Mouse (Mus musculus) brown adipose tissue, adult 24 weeks (tissue): ENCODE data around the gene Umodl1. TPM values are rescaled to one million over a fixed set of nuclear protein-coding genes. Genes with fewer than 3 reads are reported as not detected.
A peak's percentile ranks its signal among the peaks of the same experiment; 100 is the strongest.

Experiments
- H3K27ac ChIP-seq: fragments of 200-500 bp; replicated peaks from 2 replicates; pipeline ENCODE4 v1.5.1; 2012; ENCODE audit warnings: low read depth, mild to moderate bottlenecking, low read length
- H3K4me1 ChIP-seq: fragments of 200-500 bp; 2 replicates; pipeline ENCODE4 v1.6.1; 2012; ENCODE audit warnings: low read length, mixed read lengths; ENCODE audit not compliant: control insufficient read depth, insufficient read depth, insufficient read length
- H3K4me3 ChIP-seq: fragments of 200-500 bp; 2 replicates; pipeline ENCODE4 v1.5.1; 2012; ENCODE audit warnings: low read depth, mild to moderate bottlenecking, low read length, moderate library complexity; ENCODE audit not compliant: insufficient read depth
- polyA plus RNA-seq: library from polyadenylated mRNA; stranded (reverse); fragments of >200 nt; gene quantifications from 2 replicates; pipeline ENCODE4 v1.2.4, GENCODE M21; 2012; ENCODE audit not compliant: missing spikeins, insufficient read depth, insufficient read length

Umodl1 gene
- polyA plus RNA-seq, 1 experiment: not detected

GRCm38 (mm10) chr17:31020078-31020477 lies 65.6 kb downstream of the Umodl1 start:
- Histone ChIP-seq H3K27ac (peak overlapping the region; percentile 16; the same call in 1 of the 2 replicates), H3K4me1 (peaks cover 17% of the 10 kb centered on the region; the same call in 1 of the 2 replicates), H3K4me3 (no peak overlapping the region)

- H3K4me3 ChIP-seq: no peak overlapping the region
- peaks cover 17% of the 10 kb centered on the region; the same call in 1 of the 2 replicates for H3K4me1 ChIP-seq
- H3K27ac ChIP-seq: peak overlapping the region; percentile 34; the same call in 1 of the 2 replicates
These were observed 66.8 kb downstream of the Umodl1 start for GRCm38 (mm10) chr17:31021276-31021675.

DNA sequence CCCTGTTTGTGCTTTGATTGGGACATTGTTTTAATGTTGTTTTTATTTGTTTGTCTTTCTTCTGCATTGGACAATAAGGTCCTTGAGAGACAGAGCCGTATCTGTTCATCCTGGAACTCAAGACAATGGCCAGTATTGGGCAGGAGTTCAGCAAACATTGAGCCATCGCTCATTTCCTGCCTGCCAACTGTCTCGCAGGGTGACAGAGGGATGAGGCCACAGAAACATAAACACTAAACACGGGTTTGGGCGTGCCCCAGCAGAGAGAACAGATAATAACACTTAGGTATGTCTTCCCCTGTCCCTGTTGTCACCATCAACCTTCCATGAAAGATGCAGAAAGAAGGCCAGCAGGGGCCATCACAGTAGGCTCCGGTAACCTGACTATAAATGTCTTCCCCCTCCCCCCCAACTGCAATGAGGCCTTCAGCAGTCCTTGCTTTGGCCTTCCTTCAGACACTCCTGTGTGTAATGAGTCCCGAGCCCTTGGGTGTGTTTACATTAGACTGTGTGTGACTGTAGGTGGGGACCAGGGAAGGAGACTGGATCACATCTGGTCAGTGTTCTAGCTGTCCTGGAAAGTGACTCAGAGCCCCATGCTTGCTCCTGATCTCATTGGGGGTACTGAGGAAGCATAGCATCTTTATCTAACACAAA lies 69.8 kb downstream of the Umodl1 start:
- peak overlapping the region; percentile 79 for H3K27ac ChIP-seq
- H3K4me3 ChIP-seq: no peak overlapping the region
- peaks cover 17% of the 10 kb centered on the region; the same call in 1 of the 2 replicates for H3K4me1 ChIP-seq

GRCm38 (mm10) chr17:31024782-31025125 lies 70.3 kb downstream of the Umodl1 start:
- H3K4me3 ChIP-seq: no peak overlapping the region
- peak overlapping the region; percentile 79 for H3K27ac ChIP-seq

DNA sequence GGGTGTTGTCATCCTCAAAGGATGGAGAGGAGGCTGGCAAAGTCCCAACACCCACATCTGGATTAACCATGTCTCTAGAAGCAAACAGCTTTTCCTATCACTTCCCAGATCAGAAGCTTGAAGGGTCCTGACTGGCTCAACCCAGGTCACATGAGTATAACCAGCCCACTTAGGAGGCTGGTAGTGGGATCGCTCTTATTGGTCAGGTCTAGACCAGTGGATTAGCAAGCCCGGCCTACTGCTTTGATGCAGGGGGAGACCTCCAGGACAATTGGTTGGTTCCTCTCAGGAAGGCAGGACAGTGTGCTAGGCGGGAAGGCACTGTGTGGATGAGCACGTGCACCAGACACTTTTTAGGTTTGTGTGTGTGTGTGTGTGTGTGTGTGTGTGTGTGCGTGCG lies 72.5 kb downstream of the Umodl1 start:
- no peak overlapping the region for H3K27ac ChIP-seq
- no peak overlapping the region for H3K4me3 ChIP-seq
- peaks cover 5% of the 10 kb centered on the region; the same call in 1 of the 2 replicates for H3K4me1 ChIP-seq

More at GRCm38 (mm10) chr17:31024782-31025125, 70.3 kb downstream of the Umodl1 start:
- H3K4me1 ChIP-seq: peaks cover 16% of the 10 kb centered on the region; the same call in 1 of the 2 replicates

DNA sequence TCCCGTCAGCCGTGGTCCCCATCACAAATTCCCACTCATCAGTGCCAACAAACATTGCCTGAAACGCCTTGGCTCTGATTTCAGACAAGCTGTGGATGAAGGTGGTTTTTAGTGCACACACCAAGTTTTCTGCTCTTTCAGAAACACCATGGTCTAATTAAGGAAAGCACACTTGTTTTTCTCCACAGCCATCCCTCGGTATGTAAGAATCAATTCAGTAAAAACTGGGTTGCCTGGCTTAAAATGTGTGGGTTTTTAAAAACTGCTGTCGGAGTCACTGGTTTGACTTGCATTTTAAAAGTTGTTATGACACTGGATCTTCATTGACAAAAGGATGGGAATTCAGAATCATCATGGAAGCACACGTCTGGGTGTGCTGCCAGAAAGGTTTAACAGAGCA lies 73.3 kb downstream of the Umodl1 start:
- no peak overlapping the region for H3K4me3 ChIP-seq
- no peak overlapping the region for H3K27ac ChIP-seq
- peaks cover 5% of the 10 kb centered on the region; the same call in 1 of the 2 replicates for H3K4me1 ChIP-seq

GRCm38 (mm10) chr17:31028821-31029370 lies 74.5 kb downstream of the Umodl1 start:
- peaks cover 5% of the 10 kb centered on the region; the same call in 1 of the 2 replicates for H3K4me1 ChIP-seq

DNA sequence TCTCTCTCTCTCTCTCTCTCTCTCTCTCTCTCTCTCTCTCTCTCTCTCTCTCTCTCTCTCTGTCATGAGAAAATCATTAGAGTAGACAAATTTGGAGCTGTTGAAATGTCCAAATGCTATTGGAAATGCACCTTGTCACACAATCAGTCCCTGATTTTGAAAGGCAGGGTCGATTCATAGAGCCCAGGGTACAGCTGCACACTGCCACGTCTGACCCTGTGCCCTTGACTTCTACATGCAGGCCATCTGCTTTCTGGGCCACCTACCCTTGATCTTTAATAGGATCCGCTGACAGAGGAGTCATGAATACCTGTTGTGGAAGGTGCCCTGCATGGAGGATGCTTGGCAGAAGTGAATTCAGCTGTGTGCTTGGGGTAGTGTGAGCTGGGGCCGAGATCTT lies 75.0 kb downstream of the Umodl1 start:
- Histone ChIP-seq H3K4me1 (peaks cover under 1% of the 10 kb centered on the region; the same call in 1 of the 2 replicates), H3K27ac (no peak overlapping the region), H3K4me3 (no peak overlapping the region)

More at GRCm38 (mm10) chr17:31028821-31029370, 74.5 kb downstream of the Umodl1 start:
- H3K4me3 ChIP-seq: no peak overlapping the region
- no peak overlapping the region for H3K27ac ChIP-seq

DNA sequence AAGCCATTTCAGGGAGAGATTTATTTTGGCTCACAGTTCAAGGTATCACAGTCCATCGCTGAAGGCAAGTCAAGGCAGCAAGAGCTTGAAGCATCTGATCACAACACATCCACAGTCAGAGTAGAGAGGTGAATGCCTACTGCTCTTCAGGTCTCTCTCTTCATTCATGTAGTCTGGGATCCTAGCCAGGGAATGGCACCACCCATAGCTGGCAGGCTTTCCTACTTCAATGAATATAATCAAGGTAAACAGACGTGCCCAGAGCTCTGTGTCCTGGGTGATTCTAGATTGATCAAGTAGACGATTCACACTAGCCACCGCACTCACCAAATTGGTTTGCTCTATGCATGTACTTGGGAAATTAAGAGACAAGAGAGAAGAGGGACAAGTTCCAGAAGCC lies 77.9 kb downstream of the Umodl1 start:
- no peak overlapping the region for H3K4me3 ChIP-seq
- no peaks in the 10 kb centered on the region for H3K4me1 ChIP-seq
- H3K27ac ChIP-seq: no peak overlapping the region

DNA sequence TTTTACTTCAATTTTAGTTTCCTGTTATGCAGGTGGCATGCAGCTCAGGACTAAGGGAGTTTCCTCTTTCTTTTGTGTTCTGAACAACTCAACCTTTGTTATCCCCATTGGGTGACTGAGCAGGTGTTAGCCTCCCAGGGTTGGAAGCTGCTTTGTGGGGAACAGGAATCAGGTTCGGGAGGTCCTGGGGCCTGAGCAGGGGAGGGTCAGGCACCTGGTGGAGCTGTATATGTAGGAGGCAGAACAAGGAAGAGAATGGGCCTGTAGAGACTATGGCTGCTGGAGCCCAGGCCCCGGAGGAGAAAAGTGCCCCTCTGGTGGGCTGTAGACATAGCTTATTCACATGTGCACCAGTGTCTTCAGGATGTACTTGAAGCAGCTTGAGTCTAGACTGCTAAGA lies 78.8 kb downstream of the Umodl1 start:
- no peak overlapping the region for H3K4me3 ChIP-seq
- peaks cover 3% of the 10 kb centered on the region for H3K4me1 ChIP-seq
- H3K27ac ChIP-seq: no peak overlapping the region

GRCm38 (mm10) chr17:31034165-31034564 lies 79.7 kb downstream of the Umodl1 start:
- H3K4me1 ChIP-seq: peaks cover 9% of the 10 kb centered on the region
- H3K27ac ChIP-seq: no peak overlapping the region
- no peak overlapping the region for H3K4me3 ChIP-seq

DNA sequence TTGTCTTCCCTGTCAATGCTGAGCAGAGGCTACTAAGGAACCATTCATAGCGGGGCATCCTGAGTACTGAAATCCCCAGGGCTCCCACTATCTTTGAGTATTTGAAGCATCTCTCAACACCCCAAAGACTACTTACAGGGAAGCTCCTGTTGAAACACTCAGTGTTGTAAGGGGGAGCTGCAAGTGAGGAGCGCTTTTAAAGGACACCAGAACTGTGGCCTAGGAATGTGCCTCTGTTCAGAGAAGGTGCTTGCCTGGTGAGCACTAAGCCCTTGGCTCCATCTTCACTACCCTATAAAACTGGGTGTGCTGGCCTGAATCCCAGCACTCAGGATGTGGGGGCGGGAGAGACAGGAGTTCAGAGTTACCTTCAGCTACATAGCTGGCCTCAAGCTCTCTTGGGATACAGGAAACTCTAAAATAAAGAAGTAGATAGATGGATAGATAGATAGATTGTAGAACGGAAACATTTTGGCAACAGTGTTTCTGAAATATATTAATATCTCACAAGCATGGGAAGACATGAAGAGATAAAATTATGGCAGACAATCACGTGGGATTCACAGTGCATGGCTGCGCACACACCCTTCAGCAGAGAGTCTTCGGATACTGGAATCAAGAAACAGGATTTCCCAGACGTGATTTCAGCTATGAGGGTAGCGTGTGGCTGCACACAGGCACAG lies 80.4 kb downstream of the Umodl1 start:
- Histone ChIP-seq H3K27ac (no peak overlapping the region), H3K4me3 (no peak overlapping the region), H3K4me1 (peaks cover 9% of the 10 kb centered on the region)

DNA sequence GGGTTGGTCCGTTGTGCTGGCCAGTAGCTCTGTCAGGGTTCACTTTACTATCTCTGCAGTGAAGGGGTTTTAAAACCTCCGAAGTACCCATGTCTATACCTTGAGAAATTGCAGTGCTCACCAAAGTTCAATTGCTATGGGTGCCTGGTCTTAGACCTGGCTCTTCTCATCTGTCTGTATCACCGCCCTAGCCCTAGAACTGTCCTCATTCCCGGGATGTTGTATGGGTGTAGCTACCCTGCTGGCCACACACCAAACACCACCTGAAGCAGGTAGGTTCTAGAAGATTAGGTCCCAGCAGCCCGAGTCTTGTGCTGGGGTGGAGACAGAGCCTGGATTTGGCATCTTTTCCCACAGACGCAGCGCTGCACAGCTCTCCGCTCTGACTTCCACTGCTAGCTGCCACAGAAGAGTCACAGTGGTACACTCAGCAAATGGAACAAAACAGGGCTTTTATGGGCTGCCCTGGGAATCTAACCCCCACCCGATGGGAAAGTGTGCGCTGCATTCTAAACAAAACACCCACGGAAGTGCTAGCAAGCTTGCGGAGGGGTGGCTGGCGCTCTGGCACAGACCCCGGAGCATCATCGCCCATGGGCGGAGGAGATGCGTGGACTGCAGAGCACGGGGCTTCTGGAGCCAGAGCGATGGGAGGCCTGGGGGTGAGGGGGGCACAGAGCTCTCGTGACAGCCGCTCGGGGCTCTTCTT lies 81.9 kb downstream of the Umodl1 start:
- Histone ChIP-seq H3K27ac (no peak overlapping the region), H3K4me1 (peaks cover 15% of the 10 kb centered on the region), H3K4me3 (no peak overlapping the region)

GRCm38 (mm10) chr17:31037331-31037730 lies 82.9 kb downstream of the Umodl1 start:
- no peak overlapping the region for H3K27ac ChIP-seq
- H3K4me1 ChIP-seq: peaks cover 15% of the 10 kb centered on the region
- H3K4me3 ChIP-seq: no peak overlapping the region

GRCm38 (mm10) chr17:31038381-31038780 lies 83.9 kb downstream of the Umodl1 start:
- peak overlapping the region; percentile 90 for H3K27ac ChIP-seq
- H3K4me3 ChIP-seq: no peak overlapping the region
- H3K4me1 ChIP-seq: peaks cover 15% of the 10 kb centered on the region
